Mouse (Mus musculus): ENCODE results near the gene Treml4.

Treml4 gene

DNA sequence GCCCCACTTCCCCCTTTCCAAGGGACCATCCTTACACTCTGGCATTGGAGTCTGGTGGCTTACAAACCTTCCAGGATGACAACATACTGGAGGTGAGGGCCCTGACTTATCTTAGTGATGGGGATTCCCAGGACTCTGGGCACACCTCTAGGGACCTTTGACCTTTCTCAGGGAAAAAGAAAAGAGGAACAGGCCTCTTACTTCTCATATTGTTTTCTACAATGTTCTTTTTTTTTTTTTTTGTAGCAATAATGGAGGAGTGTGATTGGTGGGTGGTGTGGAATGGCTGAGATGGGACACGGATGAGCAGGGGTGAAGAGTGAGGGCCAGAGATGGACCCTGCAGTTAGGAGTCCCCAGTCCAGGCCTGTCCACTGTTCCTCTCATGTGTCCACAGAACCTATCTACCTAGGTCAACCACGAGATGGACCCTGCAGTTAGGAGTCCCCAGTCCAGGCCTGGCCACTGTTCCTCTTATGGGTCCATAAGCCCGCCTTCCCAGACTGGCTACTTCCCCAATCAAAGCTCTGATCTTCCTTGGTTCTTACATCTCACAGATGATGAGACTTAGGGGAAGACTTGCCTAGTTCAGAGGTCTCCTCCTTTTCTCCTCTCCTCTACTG, at the start of gene Treml4:
TSS of gene Treml4 (plus strand) at position 555 of the 622 bp plus-strand sequence.
- DNase-seq (ENCODE audit: low spot score in 2 of 2), result no peak

- DNase-seq (ENCODE audit: low spot score in 2 of 2), result no peak
These were observed 48.7 kb upstream of the Treml4 start for GRCm38 (mm10) chr17:48215429-48215828.

DNA sequence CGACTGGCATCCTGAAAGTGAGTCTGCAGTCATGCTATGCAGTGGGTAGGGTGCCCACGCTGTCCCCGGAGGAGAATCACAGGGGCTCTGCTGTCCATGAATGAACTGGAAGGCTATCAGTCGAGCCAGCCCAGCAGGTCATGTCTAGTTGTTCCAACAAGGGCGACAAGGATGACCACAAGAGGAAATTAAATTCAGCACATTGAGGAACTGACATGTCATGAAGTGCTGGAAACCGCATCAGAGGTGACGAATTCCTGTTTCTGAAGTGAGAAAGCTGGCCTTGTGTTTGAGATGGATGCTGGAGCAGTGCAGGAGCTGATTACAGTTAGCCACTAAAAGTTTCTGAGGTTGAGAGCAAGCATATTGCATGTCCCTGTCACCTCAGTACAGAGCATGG, 33.4 kb upstream of the Treml4 start:
- DNase-seq (ENCODE audit: low spot score in 2 of 2), result no peak

DNA sequence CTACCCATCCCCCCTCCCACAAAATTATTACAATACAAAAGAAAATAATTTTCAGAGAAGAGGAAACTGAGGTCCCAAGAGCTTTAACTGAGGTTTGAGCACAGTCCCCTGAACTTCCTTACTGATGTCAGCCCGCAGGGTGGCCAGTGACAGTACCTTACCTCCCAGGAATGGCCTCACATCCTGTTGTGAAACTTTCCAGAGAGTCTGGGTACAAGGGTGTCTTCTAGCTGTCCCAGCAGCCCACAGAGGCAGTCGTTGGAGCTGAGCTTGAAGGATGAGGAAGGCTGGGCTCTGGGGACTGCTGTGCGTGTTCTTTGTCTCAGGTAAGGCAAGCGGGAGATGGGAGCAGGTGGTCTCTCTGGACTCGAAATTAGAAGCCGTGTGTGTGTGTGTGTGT, 31.6 kb upstream of the Treml4 start, which contains the start of gene Trem1:
TSS of gene Trem1 (plus strand) at position 251 of the 400 bp plus-strand sequence.
- DNase-seq (ENCODE audit: low spot score in 2 of 2), result no peak

DNA sequence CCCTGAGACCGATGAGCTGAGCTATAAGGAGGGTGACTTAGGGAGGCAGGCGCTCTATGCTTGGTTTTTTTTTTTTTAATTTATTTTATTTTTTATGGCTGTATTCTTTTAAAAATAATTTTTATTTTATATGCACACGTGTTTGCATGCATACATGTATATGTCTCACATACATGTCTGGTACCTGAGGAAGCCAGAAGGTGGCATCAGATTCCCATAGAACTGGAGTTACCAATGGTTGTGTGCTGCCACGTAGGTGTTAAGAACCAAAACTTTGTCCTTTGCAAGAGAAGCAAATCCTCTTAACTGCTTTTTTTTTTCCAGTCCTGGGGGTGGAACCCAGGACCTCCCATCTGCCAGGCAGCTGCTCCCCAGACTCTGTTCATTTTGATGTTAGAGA, 30.3 kb upstream of the Treml4 start:
- DNase-seq (ENCODE audit: low spot score in 2 of 2), result no peak

DNA sequence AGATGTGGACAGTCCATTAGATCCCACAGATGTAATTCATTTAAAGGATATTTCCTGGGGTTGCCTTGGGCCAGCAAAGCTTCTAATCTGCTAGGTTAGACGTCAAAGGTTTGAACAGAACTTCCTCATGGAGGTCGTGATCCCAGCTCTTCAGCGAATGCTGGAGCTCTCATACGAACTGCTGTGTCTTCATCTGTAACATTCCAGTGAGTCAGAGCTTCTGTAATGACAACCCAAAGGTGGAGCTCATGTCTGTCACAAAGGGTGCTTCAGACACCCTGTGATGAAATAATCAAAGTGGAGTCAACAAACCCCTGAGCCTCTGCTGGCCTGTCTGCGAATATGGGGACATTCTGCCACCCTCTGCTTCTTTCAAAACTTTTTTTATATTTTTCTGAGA, 29.5 kb upstream of the Treml4 start:
- no peak for DNase-seq (ENCODE audit: low spot score in 2 of 2)

DNA sequence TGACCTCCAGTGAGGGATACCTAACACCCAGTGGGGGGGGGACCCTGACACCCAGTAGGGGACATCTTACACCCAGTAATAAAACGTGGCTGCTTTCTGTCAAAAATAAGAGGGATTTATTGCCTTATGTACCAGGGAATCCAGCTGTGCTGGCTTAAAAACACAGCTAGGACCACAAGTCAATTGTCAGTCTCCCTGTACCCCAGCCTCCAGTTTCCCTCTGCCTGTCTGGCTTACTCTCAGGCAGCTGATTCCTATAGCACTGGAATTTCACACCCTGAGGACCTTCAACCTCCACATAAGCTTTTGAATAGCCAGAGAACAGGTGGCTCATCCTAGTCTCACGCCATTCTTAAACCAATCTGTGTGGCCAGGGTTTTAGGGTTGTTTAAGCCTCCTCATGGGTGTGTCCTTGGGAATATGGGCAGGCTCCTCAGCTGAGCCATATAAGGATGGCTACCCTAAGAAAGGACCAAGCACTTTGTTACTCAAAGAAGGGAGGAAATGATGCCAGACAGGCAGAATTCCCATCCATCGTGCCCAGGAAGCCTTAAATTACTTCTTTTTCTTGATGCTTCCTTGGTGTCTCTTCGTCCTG, 28.2 kb upstream of the Treml4 start:
- no peak for DNase-seq (ENCODE audit: low spot score in 2 of 2)

DNA sequence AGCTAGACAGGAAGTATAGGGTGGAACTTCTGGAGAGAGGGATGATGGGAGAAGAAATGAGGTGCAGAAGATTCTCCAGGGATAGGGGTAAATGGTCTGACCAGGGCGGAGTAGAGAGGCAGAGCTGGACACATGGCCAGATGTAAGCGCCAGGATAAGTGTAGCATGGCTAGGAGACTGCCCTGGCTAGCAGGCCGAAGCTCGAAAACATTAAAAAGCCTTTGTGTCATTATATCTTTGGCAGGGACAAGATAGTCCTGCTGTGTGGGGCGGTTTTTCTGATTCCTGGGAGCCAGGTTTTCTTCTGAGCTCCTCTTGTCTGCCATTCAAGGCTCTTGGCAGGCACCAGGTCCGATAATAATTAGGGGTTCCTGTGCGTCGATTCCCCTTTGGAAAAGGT, 26.5 kb upstream of the Treml4 start:
- DNase-seq (ENCODE audit: low spot score in 2 of 2), result no peak

DNA sequence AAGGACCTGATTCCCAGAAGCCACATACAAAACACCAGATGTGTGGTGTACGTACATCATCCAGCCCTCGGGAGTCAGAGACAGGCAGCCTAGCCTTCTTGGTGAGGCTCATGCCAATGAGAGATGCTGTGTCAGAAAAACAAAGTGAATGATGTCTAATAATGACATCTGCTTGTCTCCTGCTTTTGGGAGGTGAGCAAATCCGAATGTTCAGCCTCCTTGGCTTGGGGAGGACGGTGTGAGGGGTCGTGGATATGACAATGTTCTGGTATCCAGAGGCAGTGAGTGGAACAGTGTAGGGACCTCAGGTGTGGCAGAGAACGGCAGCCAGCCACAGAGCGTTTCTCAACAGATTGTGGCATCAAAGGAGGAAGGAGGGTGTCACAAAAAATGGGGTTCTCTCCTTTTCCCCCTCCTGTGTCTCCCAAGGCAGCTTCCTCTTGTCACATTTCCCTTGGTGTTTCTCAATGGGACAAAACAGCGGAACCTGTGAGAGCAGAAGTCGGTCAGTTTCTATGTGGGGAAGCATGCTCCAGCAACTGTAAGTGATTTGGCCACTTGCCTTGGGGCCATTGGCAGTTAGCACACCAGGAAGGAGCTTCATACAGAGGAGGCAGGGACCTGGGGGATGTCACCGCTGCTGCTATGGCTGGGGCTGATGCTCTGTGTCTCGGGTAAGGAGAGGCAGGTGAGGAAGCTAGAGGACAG, 16.7 kb upstream of the Treml4 start, which contains the start of gene Trem3:
TSS of gene Trem3 (plus strand) at position 557 of the 708 bp plus-strand sequence.
- no peak for DNase-seq (ENCODE audit: low spot score in 2 of 2)

DNA sequence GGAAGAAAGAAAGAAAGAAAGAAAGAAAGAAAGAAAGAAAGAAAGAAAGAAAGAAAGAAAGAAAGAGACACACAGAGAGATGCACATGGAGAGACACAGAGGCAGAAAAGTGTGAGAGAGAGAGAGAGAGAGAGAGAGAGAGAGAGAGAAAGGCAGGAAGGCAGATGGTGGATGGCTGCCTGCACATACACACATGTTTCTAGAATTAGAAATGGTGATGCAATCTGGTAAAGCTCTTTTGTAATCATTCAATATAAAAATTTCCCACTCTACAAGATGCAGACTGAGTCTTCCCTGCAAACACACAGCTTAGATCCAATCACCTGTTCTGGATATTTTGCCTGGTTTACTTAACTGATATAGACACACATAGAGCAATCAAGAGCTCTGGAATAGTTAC, 15.1 kb upstream of the Treml4 start:
- DNase-seq (ENCODE audit: low spot score in 2 of 2), result no peak

DNA sequence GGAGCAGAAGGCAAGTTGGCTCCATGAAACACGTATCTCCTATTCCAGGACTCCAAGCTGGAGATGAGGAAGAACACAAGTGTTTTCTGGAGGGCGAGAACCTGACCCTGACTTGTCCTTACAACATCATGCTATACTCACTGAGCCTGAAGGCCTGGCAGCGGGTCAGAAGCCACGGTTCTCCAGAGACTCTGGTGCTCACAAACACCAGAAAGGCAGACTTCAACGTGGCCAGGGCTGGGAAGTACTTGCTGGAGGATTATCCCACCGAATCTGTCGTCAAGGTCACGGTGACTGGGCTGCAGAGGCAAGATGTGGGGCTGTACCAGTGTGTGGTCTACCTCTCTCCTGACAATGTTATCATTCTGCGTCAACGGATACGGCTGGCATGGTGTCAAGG, 14.6 kb upstream of the Treml4 start:
- DNase-seq (ENCODE audit: low spot score in 2 of 2), result no peak

- no peak for DNase-seq (ENCODE audit: low spot score in 2 of 2)
These were observed 13.5 kb upstream of the Treml4 start for GRCm38 (mm10) chr17:48250631-48251030.

GRCm38 (mm10) chr17:48256575-48256974, 7.5 kb upstream of the Treml4 start:
- no peak for DNase-seq (ENCODE audit: low spot score in 2 of 2)

- DNase-seq (ENCODE audit: low spot score in 2 of 2), result no peak
These were observed 2.2 kb upstream of the Treml4 start for GRCm38 (mm10) chr17:48261868-48262267.

- DNase-seq (ENCODE audit: low spot score in 2 of 2), result no peak
These were observed 567 bp downstream of the Treml4 start for GRCm38 (mm10) chr17:48264662-48265061.

GRCm38 (mm10) chr17:48266138-48266537, 2.0 kb downstream of the Treml4 start:
- DNase-seq (ENCODE audit: low spot score in 2 of 2), result no peak

- no peak for DNase-seq (ENCODE audit: low spot score in 2 of 2)
These were observed 2.7 kb downstream of the Treml4 start for GRCm38 (mm10) chr17:48266610-48267304.

DNA sequence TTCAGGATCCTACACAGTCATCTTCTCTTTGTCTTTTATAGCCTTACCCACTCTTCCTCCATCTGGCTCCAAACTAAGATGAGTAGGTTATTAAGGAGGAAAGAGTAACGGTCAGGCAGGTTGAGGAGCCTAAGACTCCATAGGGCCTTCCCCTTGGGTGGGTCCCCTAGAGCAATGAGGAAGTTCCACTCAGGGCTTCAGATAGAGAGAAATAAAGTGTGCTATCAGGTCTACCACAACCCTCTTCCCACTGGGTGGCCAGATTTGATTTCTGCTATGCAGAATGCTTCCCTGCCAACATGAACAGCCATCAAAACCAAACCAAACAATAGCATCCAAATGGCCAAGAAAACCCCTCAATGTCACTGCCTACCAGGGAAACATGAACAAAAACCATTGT, 3.5 kb downstream of the Treml4 start:
- no peak for DNase-seq (ENCODE audit: low spot score in 2 of 2)

DNA sequence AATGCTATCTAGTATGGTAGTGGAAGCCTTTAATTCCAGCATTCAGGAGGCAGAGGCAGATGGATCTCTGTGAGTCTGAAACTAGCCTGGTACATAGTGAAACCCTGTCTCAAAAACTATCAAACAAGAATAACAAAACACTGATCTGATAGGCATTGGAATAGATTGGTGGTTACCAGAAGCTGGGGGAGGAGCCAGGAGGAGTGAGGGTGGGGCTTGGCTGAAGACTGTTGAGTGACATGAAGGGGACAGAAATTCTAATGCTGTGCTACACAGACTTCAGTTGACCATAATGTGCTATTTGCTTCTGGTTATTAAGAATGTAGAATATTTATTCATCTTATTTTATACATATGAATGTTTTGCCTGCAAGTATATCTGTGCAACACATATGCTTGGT, 4.2 kb downstream of the Treml4 start:
- no peak for DNase-seq (ENCODE audit: low spot score in 2 of 2)

GRCm38 (mm10) chr17:48269833-48270232, 5.7 kb downstream of the Treml4 start:
- no peak for DNase-seq (ENCODE audit: low spot score in 2 of 2)

DNA sequence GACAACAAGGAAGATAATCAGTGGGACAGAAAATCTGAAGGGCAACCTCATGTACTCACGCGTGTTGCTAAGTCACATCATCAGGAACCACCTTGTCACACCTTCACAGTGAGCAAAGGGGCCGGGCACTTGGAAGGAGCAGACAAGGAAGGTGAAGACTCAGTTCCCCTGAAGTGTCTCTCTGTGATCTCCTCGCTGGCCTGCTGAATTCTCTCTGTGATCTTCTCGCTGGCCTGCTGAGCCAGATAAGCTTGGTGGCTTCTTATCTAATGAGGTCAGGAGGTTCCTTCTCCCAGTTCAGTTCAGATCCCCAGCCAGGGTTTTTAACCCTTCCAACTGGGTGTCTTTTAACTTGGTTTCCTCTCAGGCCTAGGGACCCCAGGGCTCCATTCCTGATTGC, 8.1 kb downstream of the Treml4 start:
- DNase-seq (ENCODE audit: low spot score in 2 of 2), result no peak

- no peak for DNase-seq (ENCODE audit: low spot score in 2 of 2)
These were observed 8.5 kb downstream of the Treml4 start for GRCm38 (mm10) chr17:48272598-48272997.
